Mouse (Mus musculus) layer of hippocampus, postnatal 36 days (tissue): ENCODE measurements around the gene Prkd3. TPM values are rescaled to one million over a fixed set of nuclear protein-coding genes. Genes with fewer than 3 reads are reported as not detected.

Experiments
- DNase-seq, 2 experiments: peaks; one replicate each; pipeline ENCODE4 v3.0.0; 2022
- total RNA-seq, 2 experiments: library from RNA; stranded (reverse); gene quantifications; 2 replicates each; pipeline ENCODE4 v1.2.3; 2021

Gene Prkd3
- total RNA-seq, 2 experiments from 2014 or later = 13.2 to 13.5 TPM

- DNase-seq = no peak
Observed at GRCm38 (mm10) chr17:78999745-79000270, 20.8 kb downstream of the Prkd3 start.

- DNase-seq = no peak
Observed at GRCm38 (mm10) chr17:78999189-78999588, 21.4 kb downstream of the Prkd3 start.

GRCm38 (mm10) chr17:78998130-78998529, 22.5 kb downstream of the Prkd3 start:
- DNase-seq = no peak

- DNase-seq = no peak
Observed at GRCm38 (mm10) chr17:78994931-78995820, 25.4 kb downstream of the Prkd3 start.

GRCm38 (mm10) chr17:78994382-78994781, 26.2 kb downstream of the Prkd3 start:
- no peak for DNase-seq

GRCm38 (mm10) chr17:78993670-78994069, 26.9 kb downstream of the Prkd3 start:
- DNase-seq = no peak

GRCm38 (mm10) chr17:78992303-78993027, 28.2 kb downstream of the Prkd3 start:
- DNase-seq = no peak

GRCm38 (mm10) chr17:78991549-78991948, 29.1 kb downstream of the Prkd3 start:
- DNase-seq = no peak

- no peak for DNase-seq
Observed at GRCm38 (mm10) chr17:78989015-78989414, 31.6 kb downstream of the Prkd3 start.

- DNase-seq = no peak
Observed at GRCm38 (mm10) chr17:78983736-78984135, 36.9 kb downstream of the Prkd3 start.

GRCm38 (mm10) chr17:78983166-78983565, 37.5 kb downstream of the Prkd3 start:
- DNase-seq = no peak

GRCm38 (mm10) chr17:78968500-78968899, 52.1 kb downstream of the Prkd3 start:
- DNase-seq = no peak

- DNase-seq = no peak
Observed at GRCm38 (mm10) chr17:78966092-78966883, 54.3 kb downstream of the Prkd3 start.

- peak in 1 of 2 experiments; percentile 25 for DNase-seq
Observed at GRCm38 (mm10) chr17:78964387-78964786, 56.2 kb downstream of the Prkd3 start.

GRCm38 (mm10) chr17:78959473-78959872, 61.1 kb downstream of the Prkd3 start:
- no peak for DNase-seq

- DNase-seq = no peak
Observed at GRCm38 (mm10) chr17:78953240-78953639, 67.4 kb downstream of the Prkd3 start.

GRCm38 (mm10) chr17:78952070-78952469, 68.5 kb downstream of the Prkd3 start:
- no peak for DNase-seq

GRCm38 (mm10) chr17:78951225-78951624, 69.4 kb downstream of the Prkd3 start:
- DNase-seq = no peak

- no peak for DNase-seq
Observed at GRCm38 (mm10) chr17:78942579-78942978, 78.0 kb downstream of the Prkd3 start.

- DNase-seq = no peak
Observed at GRCm38 (mm10) chr17:78938927-78939326, 81.7 kb downstream of the Prkd3 start.

GRCm38 (mm10) chr17:78937229-78937853, 83.3 kb downstream of the Prkd3 start:
- no peak for DNase-seq
